Mouse (Mus musculus): ENCODE measurements around the gene Dennd1a. TPM values are rescaled to one million over a fixed set of nuclear protein-coding genes. Genes with fewer than 3 reads are reported as not detected.

The Dennd1a gene
- polyA plus RNA-seq, 1 experiment: 11.9 TPM

DNA sequence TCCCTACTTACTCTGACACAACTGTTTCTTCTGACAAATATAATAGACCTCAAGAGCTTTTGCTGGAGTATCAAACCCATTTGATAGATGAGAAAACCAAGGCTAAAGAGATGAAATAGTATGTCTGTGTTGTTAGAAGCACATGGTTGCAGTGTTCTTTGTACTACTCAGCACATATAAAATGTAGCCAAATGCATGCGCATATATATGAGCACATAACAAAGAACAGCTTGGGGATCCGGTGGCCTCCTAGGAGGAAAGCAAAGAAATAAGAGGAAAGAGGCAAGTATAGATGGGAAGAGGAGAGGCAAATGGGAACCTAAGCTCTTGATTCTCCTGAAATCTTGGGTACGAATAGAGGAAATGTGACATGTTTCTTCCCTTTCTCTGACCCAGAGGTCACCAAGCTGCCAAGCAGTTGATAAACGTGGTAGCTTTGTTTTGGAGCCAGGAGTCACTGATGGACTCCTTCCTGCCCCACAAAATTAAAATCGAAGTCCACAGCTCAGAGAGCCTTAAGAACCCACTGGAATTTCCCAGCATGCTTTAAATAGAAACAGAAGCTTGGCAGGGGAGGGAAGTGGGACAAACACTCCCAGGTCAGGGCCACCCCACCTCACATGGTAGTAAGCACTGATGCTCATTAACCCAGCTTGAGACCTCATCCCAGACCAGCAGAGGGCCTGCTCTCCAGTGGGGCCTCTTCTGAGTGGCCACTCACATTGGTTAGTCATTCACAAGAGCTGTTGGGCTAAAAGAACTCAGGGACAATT lies 317.3 kb downstream of the Dennd1a start:
- Histone ChIP-seq H3K27ac (ENCODE audit: insufficient read depth, low read length) (no peak overlapping the region), H3K9me3 (replicated peaks; ENCODE audit: control insufficient read depth, insufficient read depth, low read length, poor library complexity, severe bottlenecking) (no peaks in the 10 kb centered on the region), H3K27me3 (ENCODE audit: control insufficient read depth, insufficient read depth, low read length, poor library complexity, severe bottlenecking) (no peaks in the 10 kb centered on the region), H3K4me1 (ENCODE audit: control insufficient read depth, insufficient read depth, low read length) (no peaks in the 10 kb centered on the region), H3K9ac (ENCODE audit: low read depth, poor library complexity, severe bottlenecking) (no peak overlapping the region), H3K4me3 (ENCODE audit: low read depth, low read length) (no peak overlapping the region), H3K36me3 (ENCODE audit: control insufficient read depth, insufficient read depth, low read length, poor library complexity, severe bottlenecking) (no peaks in the 10 kb centered on the region)
- no peak for TF ChIP-seq POLR2A (IDR thresholded peaks at IDR 0.05; ENCODE audit: insufficient read depth, low read length)
- TF ChIP-seq CTCF (IDR thresholded peaks at IDR 0.05; ENCODE audit: low read depth, low read length): no peak
- TF ChIP-seq EP300 (IDR thresholded peaks at IDR 0.05; ENCODE audit: insufficient read depth, low read depth, low read length): no peak

DNA sequence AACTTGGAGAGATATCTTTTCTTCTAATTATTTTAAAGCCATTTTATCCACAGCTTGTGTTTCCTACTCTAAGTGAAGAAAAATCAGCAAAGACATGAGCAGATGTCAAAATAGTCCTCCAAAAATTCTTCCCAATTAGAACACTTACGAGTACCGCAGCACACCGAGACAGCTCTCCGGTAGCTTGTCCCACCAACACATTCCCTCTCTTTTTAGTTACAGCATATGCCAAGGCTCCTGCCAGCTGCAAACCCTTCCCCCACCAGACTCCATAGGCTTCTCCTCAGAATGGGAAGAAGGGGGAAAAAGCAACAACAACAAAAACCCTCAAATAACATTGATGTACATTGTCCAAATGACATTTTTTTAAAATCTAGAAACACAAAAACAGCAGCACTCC lies 322.7 kb downstream of the Dennd1a start:
- TF ChIP-seq EP300 (IDR thresholded peaks at IDR 0.05; ENCODE audit: insufficient read depth, low read depth, low read length): no peak
- TF ChIP-seq CTCF (IDR thresholded peaks at IDR 0.05; ENCODE audit: low read depth, low read length): no peak
- no peak for TF ChIP-seq POLR2A (IDR thresholded peaks at IDR 0.05; ENCODE audit: insufficient read depth, low read length)
- H3K4me1 ChIP-seq (ENCODE audit: control insufficient read depth, insufficient read depth, low read length): no peaks in the 10 kb centered on the region
- H3K9ac ChIP-seq (ENCODE audit: low read depth, poor library complexity, severe bottlenecking): no peak overlapping the region
- H3K36me3 ChIP-seq (ENCODE audit: control insufficient read depth, insufficient read depth, low read length, poor library complexity, severe bottlenecking): no peaks in the 10 kb centered on the region
- H3K4me3 ChIP-seq (ENCODE audit: low read depth, low read length): no peak overlapping the region
- no peaks in the 10 kb centered on the region for H3K9me3 ChIP-seq (replicated peaks; ENCODE audit: control insufficient read depth, insufficient read depth, low read length, poor library complexity, severe bottlenecking)
- H3K27me3 ChIP-seq (ENCODE audit: control insufficient read depth, insufficient read depth, low read length, poor library complexity, severe bottlenecking): no peaks in the 10 kb centered on the region
- H3K27ac ChIP-seq (ENCODE audit: insufficient read depth, low read length): no peak overlapping the region

- H3K36me3 ChIP-seq (ENCODE audit: control insufficient read depth, insufficient read depth, low read length, poor library complexity, severe bottlenecking): no peaks in the 10 kb centered on the region
- H3K4me3 ChIP-seq (ENCODE audit: low read depth, low read length): no peak overlapping the region
- H3K9me3 ChIP-seq (replicated peaks; ENCODE audit: control insufficient read depth, insufficient read depth, low read length, poor library complexity, severe bottlenecking): no peaks in the 10 kb centered on the region
- no peak for TF ChIP-seq CTCF (IDR thresholded peaks at IDR 0.05; ENCODE audit: low read depth, low read length)
- no peak for TF ChIP-seq EP300 (IDR thresholded peaks at IDR 0.05; ENCODE audit: insufficient read depth, low read depth, low read length)
- TF ChIP-seq POLR2A (IDR thresholded peaks at IDR 0.05; ENCODE audit: insufficient read depth, low read length): no peak
- H3K27ac ChIP-seq (ENCODE audit: insufficient read depth, low read length): no peak overlapping the region
- no peaks in the 10 kb centered on the region for H3K27me3 ChIP-seq (ENCODE audit: control insufficient read depth, insufficient read depth, low read length, poor library complexity, severe bottlenecking)
- no peaks in the 10 kb centered on the region for H3K4me1 ChIP-seq (ENCODE audit: control insufficient read depth, insufficient read depth, low read length)
- H3K9ac ChIP-seq (ENCODE audit: low read depth, poor library complexity, severe bottlenecking): no peak overlapping the region
These were observed 323.8 kb downstream of the Dennd1a start for GRCm38 (mm10) chr2:37963362-37963761.

GRCm38 (mm10) chr2:37948424-37948823 lies 338.8 kb downstream of the Dennd1a start:
- no peaks in the 10 kb centered on the region for H3K36me3 ChIP-seq (ENCODE audit: control insufficient read depth, insufficient read depth, low read length, poor library complexity, severe bottlenecking)
- H3K4me3 ChIP-seq (ENCODE audit: low read depth, low read length): no peak overlapping the region
- no peaks in the 10 kb centered on the region for H3K27me3 ChIP-seq (ENCODE audit: control insufficient read depth, insufficient read depth, low read length, poor library complexity, severe bottlenecking)
- no peak overlapping the region for H3K9ac ChIP-seq (ENCODE audit: low read depth, poor library complexity, severe bottlenecking)
- no peaks in the 10 kb centered on the region for H3K9me3 ChIP-seq (replicated peaks; ENCODE audit: control insufficient read depth, insufficient read depth, low read length, poor library complexity, severe bottlenecking)
- no peak for TF ChIP-seq POLR2A (IDR thresholded peaks at IDR 0.05; ENCODE audit: insufficient read depth, low read length)
- peak; percentile 59 for TF ChIP-seq CTCF (IDR thresholded peaks at IDR 0.05; ENCODE audit: low read depth, low read length)
- no peak for TF ChIP-seq EP300 (IDR thresholded peaks at IDR 0.05; ENCODE audit: insufficient read depth, low read depth, low read length)
- no peaks in the 10 kb centered on the region for H3K4me1 ChIP-seq (ENCODE audit: control insufficient read depth, insufficient read depth, low read length)
- no peak overlapping the region for H3K27ac ChIP-seq (ENCODE audit: insufficient read depth, low read length)

DNA sequence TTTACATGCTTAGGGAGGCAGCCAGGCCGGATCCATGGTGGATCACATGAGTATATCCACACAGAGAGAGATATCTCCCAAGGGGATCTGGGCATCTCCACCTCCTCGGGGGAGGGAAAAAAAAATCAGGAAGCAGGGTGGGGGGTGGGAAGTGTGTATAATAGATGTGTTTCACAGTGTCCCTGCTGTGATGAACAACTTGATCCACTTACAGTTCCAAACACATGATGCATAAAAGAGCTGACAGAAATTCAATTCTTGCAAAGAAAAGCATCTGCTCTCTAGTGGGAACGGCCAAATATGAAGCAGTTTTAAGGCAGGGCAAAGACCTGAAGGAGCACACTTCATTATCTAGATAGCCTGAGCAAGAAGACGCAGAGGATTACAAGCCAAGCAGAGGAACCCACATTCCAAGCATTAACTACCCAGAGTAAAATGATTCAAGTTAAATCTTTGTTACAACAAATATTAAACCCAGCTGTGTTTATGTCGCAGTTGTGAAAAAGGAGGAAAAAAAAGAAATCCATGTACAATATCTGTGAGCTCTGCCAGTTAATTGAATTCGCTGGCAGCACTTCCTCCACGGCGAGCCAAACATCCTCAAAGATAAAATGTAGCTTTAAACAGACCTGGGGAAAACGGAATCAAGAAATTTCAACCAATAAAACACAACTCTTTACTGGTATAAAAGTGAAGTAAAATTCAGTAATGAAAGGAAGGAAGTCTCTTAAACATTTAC lies 341.4 kb downstream of the Dennd1a start:
- no peaks in the 10 kb centered on the region for H3K4me1 ChIP-seq (ENCODE audit: control insufficient read depth, insufficient read depth, low read length)
- TF ChIP-seq CTCF (IDR thresholded peaks at IDR 0.05; ENCODE audit: low read depth, low read length) (no peak), EP300 (IDR thresholded peaks at IDR 0.05; ENCODE audit: insufficient read depth, low read depth, low read length) (no peak), POLR2A (IDR thresholded peaks at IDR 0.05; ENCODE audit: insufficient read depth, low read length) (no peak)
- no peaks in the 10 kb centered on the region for H3K36me3 ChIP-seq (ENCODE audit: control insufficient read depth, insufficient read depth, low read length, poor library complexity, severe bottlenecking)
- H3K4me3 ChIP-seq (ENCODE audit: low read depth, low read length): no peak overlapping the region
- H3K27me3 ChIP-seq (ENCODE audit: control insufficient read depth, insufficient read depth, low read length, poor library complexity, severe bottlenecking): no peaks in the 10 kb centered on the region
- H3K9ac ChIP-seq (ENCODE audit: low read depth, poor library complexity, severe bottlenecking): no peak overlapping the region
- no peaks in the 10 kb centered on the region for H3K9me3 ChIP-seq (replicated peaks; ENCODE audit: control insufficient read depth, insufficient read depth, low read length, poor library complexity, severe bottlenecking)
- H3K27ac ChIP-seq (ENCODE audit: insufficient read depth, low read length): no peak overlapping the region

DNA sequence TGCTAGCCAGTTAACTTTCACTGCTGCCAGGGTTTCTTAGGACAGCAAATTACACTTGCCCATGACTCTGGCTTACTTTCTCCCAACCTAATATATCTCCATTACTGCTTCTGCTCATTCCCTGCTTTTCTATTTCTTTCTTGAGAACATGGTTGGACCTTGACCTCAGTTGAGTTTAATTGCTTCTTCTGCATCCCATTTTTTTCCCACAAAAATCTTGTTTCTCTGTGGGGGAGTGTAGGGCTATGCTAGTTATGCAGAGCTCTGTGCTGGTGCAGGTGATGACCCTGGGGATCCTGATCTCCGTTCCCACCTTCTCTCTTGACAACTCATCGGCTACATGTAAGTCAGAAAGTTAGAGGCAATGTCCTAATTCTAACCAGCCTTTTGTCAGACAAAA lies 344.3 kb downstream of the Dennd1a start:
- Histone ChIP-seq H3K27ac (ENCODE audit: insufficient read depth, low read length) (no peak overlapping the region), H3K4me3 (ENCODE audit: low read depth, low read length) (no peak overlapping the region), H3K27me3 (ENCODE audit: control insufficient read depth, insufficient read depth, low read length, poor library complexity, severe bottlenecking) (no peaks in the 10 kb centered on the region), H3K4me1 (ENCODE audit: control insufficient read depth, insufficient read depth, low read length) (no peaks in the 10 kb centered on the region), H3K36me3 (ENCODE audit: control insufficient read depth, insufficient read depth, low read length, poor library complexity, severe bottlenecking) (no peaks in the 10 kb centered on the region), H3K9ac (ENCODE audit: low read depth, poor library complexity, severe bottlenecking) (no peak overlapping the region), H3K9me3 (replicated peaks; ENCODE audit: control insufficient read depth, insufficient read depth, low read length, poor library complexity, severe bottlenecking) (no peaks in the 10 kb centered on the region)
- TF ChIP-seq POLR2A (IDR thresholded peaks at IDR 0.05; ENCODE audit: insufficient read depth, low read length): no peak
- no peak for TF ChIP-seq CTCF (IDR thresholded peaks at IDR 0.05; ENCODE audit: low read depth, low read length)

All from ES-Bruce4 (cell line).